Mouse (Mus musculus): ENCODE data around the gene Atpaf2.

GRCm38 (mm10) chr11:60359936-60360335 lies 58.3 kb downstream of the Atpaf2 start:
- TF ChIP-seq CTCF (IDR thresholded peaks at IDR 0.05; ENCODE audit: low read depth, low read length) (no peak), TAL1 (conservative IDR thresholded peaks at IDR 0.05; ENCODE audit: low read depth, low read length) (no peak), GATA2 (IDR thresholded peaks at IDR 0.05; ENCODE audit: borderline replicate concordance, low read depth, low read length) (no peak)

Measured in G1E (cell line).